Mouse (Mus musculus) heart, embryonic 16.5 days (tissue): ENCODE measurements around the gene Tmcc3. TPM values are rescaled to one million over a fixed set of nuclear protein-coding genes. Genes with fewer than 3 reads are reported as not detected.

Experiments used
- ATAC-seq: fragments of 200-750 bp; cut with Nextera tagmentation; replicated peaks from 2 replicates; pipeline ENCODE4 v1.8.0; 2017; ENCODE audit warnings: moderate number of reproducible peaks; ENCODE audit not compliant: insufficient read depth, low FRiP score; ENCODE audit errors: extremely low read depth
- H3K27ac ChIP-seq: fragments of 300-500 bp; sonication (generic); 2 replicates; pipeline ENCODE4 v1.5.1; 2014; ENCODE audit warnings: mild to moderate bottlenecking, low read length, control low read depth, moderate library complexity
- H3K27me3 ChIP-seq: fragments of 300-500 bp; sonication (generic); 2 replicates; pipeline ENCODE4 v1.6.1; 2014; ENCODE audit warnings: low read length, mixed read lengths; ENCODE audit not compliant: control insufficient read depth, insufficient read depth
- H3K36me3 ChIP-seq: fragments of 300-500 bp; sonication (generic); 2 replicates; pipeline ENCODE4 v1.6.1; 2014; ENCODE audit not compliant: control insufficient read depth, insufficient read depth
- H3K4me1 ChIP-seq: fragments of 300-500 bp; sonication (generic); 2 replicates; pipeline ENCODE4 v1.6.1; 2014; ENCODE audit warnings: low read length, mixed read lengths; ENCODE audit not compliant: control insufficient read depth, insufficient read depth
- H3K4me2 ChIP-seq: fragments of 300-500 bp; sonication (generic); 2 replicates; pipeline ENCODE4 v1.6.1; 2014; ENCODE audit warnings: low read depth, mild to moderate bottlenecking, control low read depth, low read length
- H3K4me3 ChIP-seq: fragments of 300-500 bp; sonication (generic); 2 replicates; pipeline ENCODE4 v1.5.1; 2014; ENCODE audit warnings: mild to moderate bottlenecking, control low read depth, low read length
- H3K9ac ChIP-seq: fragments of 300-500 bp; sonication (generic); 2 replicates; pipeline ENCODE4 v1.6.1; 2014; ENCODE audit warnings: low read length, control low read depth
- H3K9me3 ChIP-seq: fragments of 300-500 bp; sonication (generic); replicated peaks from 2 replicates; pipeline ENCODE4 v1.6.1; 2016; ENCODE audit warnings: low read length; ENCODE audit not compliant: control insufficient read depth
- WGBS: fragments of 180-500 bp; shearing (Covaris S2); extraction: QIAGEN DNeasy Blood & Tissue Kit; methylation state at CpG from one replicate; pipeline ENCODE4 v1.1.7; 2014; 5-methylcytosine and 5-hydroxymethylcytosine counted together
- polyA plus RNA-seq: library from polyadenylated mRNA; unstranded; fragments of >200 nt; fragmentation: Nextera tagmentation; extraction: Ambion mirVana; gene quantifications from 2 replicates; pipeline ENCODE4 v1.2.1, GENCODE M21; 2015

Tmcc3 gene
- polyA plus RNA-seq, 1 experiment from 2014 or later: 11.4 TPM

- Histone ChIP-seq H3K4me2 (no peak overlapping the region), H3K9me3 (no peaks in the 10 kb centered on the region), H3K36me3 (no peaks in the 10 kb centered on the region), H3K27me3 (no peaks in the 10 kb centered on the region), H3K4me1 (peaks cover 5% of the 10 kb centered on the region; the same call in 1 of the 2 replicates), H3K27ac (no peak overlapping the region), H3K9ac (no peak overlapping the region), H3K4me3 (no peak overlapping the region)
- no peak for ATAC-seq
- 56% methylated on average over 8 of the region's 8 CpGs for WGBS
These were observed 102.3 kb downstream of the Tmcc3 start for GRCm38 (mm10) chr10:94413770-94414651.

GRCm38 (mm10) chr10:94415950-94416844 is 104.4 kb downstream of the Tmcc3 start:
- Histone ChIP-seq H3K9ac (no peak overlapping the region), H3K27me3 (no peaks in the 10 kb centered on the region), H3K4me1 (peaks cover 4% of the 10 kb centered on the region; the same call in 1 of the 2 replicates), H3K27ac (no peak overlapping the region), H3K36me3 (no peaks in the 10 kb centered on the region), H3K4me2 (peak overlapping the region; percentile 47), H3K4me3 (peak overlapping the region; percentile 9), H3K9me3 (no peaks in the 10 kb centered on the region)
- 44% methylated on average over 22 of the region's 22 CpGs for WGBS
- ATAC-seq: no peak; the same call in 1 of the 2 replicates

- H3K27me3 ChIP-seq: no peaks in the 10 kb centered on the region
- H3K4me2 ChIP-seq: no peak overlapping the region
- no peak for ATAC-seq
- H3K9ac ChIP-seq: no peak overlapping the region
- no peak overlapping the region for H3K4me3 ChIP-seq
- H3K27ac ChIP-seq: no peak overlapping the region
- H3K9me3 ChIP-seq: no peaks in the 10 kb centered on the region
- no peaks in the 10 kb centered on the region for H3K36me3 ChIP-seq
- 68% methylated on average over 4 of the region's 4 CpGs for WGBS
- peaks cover 4% of the 10 kb centered on the region; the same call in 1 of the 2 replicates for H3K4me1 ChIP-seq
These were observed 105.9 kb downstream of the Tmcc3 start for GRCm38 (mm10) chr10:94417643-94418042.

- no peaks in the 10 kb centered on the region for H3K27me3 ChIP-seq
- whole genome bisulfite sequencing: 50% methylated on average over 12 of the region's 12 CpGs
- ATAC-seq: peak; percentile 78
- no peaks in the 10 kb centered on the region for H3K36me3 ChIP-seq
- H3K4me1 ChIP-seq: no peaks in the 10 kb centered on the region
- no peak overlapping the region for H3K27ac ChIP-seq
- H3K4me3 ChIP-seq: no peak overlapping the region
- no peaks in the 10 kb centered on the region for H3K9me3 ChIP-seq
- no peak overlapping the region for H3K4me2 ChIP-seq
- H3K9ac ChIP-seq: no peak overlapping the region
These were observed 114.5 kb downstream of the Tmcc3 start for GRCm38 (mm10) chr10:94426000-94426920.

- Histone ChIP-seq H3K36me3 (no peaks in the 10 kb centered on the region), H3K4me1 (no peaks in the 10 kb centered on the region), H3K9ac (no peak overlapping the region), H3K27me3 (no peaks in the 10 kb centered on the region), H3K9me3 (no peaks in the 10 kb centered on the region), H3K4me2 (no peak overlapping the region), H3K4me3 (no peak overlapping the region), H3K27ac (no peak overlapping the region)
- WGBS: 85% methylated on average over 15 of the region's 15 CpGs
- ATAC-seq: no peak
These were observed 115.1 kb downstream of the Tmcc3 start for GRCm38 (mm10) chr10:94426921-94427270.

GRCm38 (mm10) chr10:94428186-94428942 is 116.6 kb downstream of the Tmcc3 start:
- Histone ChIP-seq H3K36me3 (no peaks in the 10 kb centered on the region), H3K27me3 (no peaks in the 10 kb centered on the region), H3K4me1 (no peaks in the 10 kb centered on the region), H3K9me3 (no peaks in the 10 kb centered on the region), H3K4me2 (no peak overlapping the region), H3K4me3 (no peak overlapping the region), H3K27ac (no peak overlapping the region), H3K9ac (no peak overlapping the region)
- ATAC-seq: no peak
- WGBS: 75% methylated on average over 12 of the region's 12 CpGs

GRCm38 (mm10) chr10:94430566-94430965 is 118.8 kb downstream of the Tmcc3 start:
- Histone ChIP-seq H3K4me3 (no peak overlapping the region), H3K27ac (no peak overlapping the region), H3K4me1 (0 out of 2 replicates have a peak, but pooled peaks cover 2% of the 10 kb centered on the region), H3K4me2 (no peak overlapping the region), H3K27me3 (no peaks in the 10 kb centered on the region), H3K36me3 (no peaks in the 10 kb centered on the region), H3K9me3 (no peaks in the 10 kb centered on the region), H3K9ac (no peak overlapping the region)
- no peak for ATAC-seq
- WGBS: 56% methylated on average over 6 of the region's 6 CpGs

- Histone ChIP-seq H3K9ac (no peak overlapping the region), H3K27ac (no peak overlapping the region), H3K36me3 (no peaks in the 10 kb centered on the region), H3K4me3 (no peak overlapping the region), H3K27me3 (no peaks in the 10 kb centered on the region), H3K4me1 (0 out of 2 replicates have a peak, but pooled peaks cover 2% of the 10 kb centered on the region), H3K4me2 (no peak overlapping the region), H3K9me3 (no peaks in the 10 kb centered on the region)
- 59% methylated on average over 5 of the region's 5 CpGs for WGBS
- peak; percentile 58; the same call in 1 of the 2 replicates for ATAC-seq
These were observed 121.2 kb downstream of the Tmcc3 start for GRCm38 (mm10) chr10:94432933-94433332.
